Mouse (Mus musculus) mouse trophoblast stem cell (cell line): Measurements from ENCODE around the gene Acat1.

Source experiments
- in situ Hi-C, 2 experiments: fragments of 300-500 bp; cut with MseI, MboI; formaldehyde crosslinking; loops; 2 replicates in 1 of 2; 3 replicates in 1 of 2; pipeline ENCODE4 v1.15.1; 2025

Acat1 gene

GRCm38 (mm10) chr9:53609968-53610781 is at the start of gene Acat1:
Acat1 (minus strand) TSS chr9:53610382.
- in situ Hi-C loops, result no loop called here

- in situ Hi-C loops, result no loop called here
Observed at GRCm38 (mm10) chr9:53634796-53635195, 24.6 kb upstream of the Acat1 start.

GRCm38 (mm10) chr9:53615246-53615645 is 5.1 kb upstream of the Acat1 start:
- in situ Hi-C loops, result no loop called here

- in situ Hi-C loops, result no loop called here
Observed at GRCm38 (mm10) chr9:53614286-53614685, 4.1 kb upstream of the Acat1 start.

- in situ Hi-C loops, result no loop called here
Observed at GRCm38 (mm10) chr9:53609306-53609967, 745 bp downstream of the Acat1 start.

GRCm38 (mm10) chr9:53607816-53608215 is 2.4 kb downstream of the Acat1 start:
- in situ Hi-C loops, result no loop called here

- in situ Hi-C loops, result no loop called here
Observed at GRCm38 (mm10) chr9:53607192-53607591, 3.0 kb downstream of the Acat1 start.

- in situ Hi-C loops, result no loop called here
Observed at GRCm38 (mm10) chr9:53604954-53605353, 5.2 kb downstream of the Acat1 start.

GRCm38 (mm10) chr9:53603849-53604248 is 6.3 kb downstream of the Acat1 start:
- in situ Hi-C loops, result no loop called here

- in situ Hi-C loops, result no loop called here
Observed at GRCm38 (mm10) chr9:53603384-53603783, 6.8 kb downstream of the Acat1 start.

GRCm38 (mm10) chr9:53601541-53601940 is 8.6 kb downstream of the Acat1 start:
- in situ Hi-C loops, result no loop called here

GRCm38 (mm10) chr9:53598631-53599030 is 11.6 kb downstream of the Acat1 start:
- in situ Hi-C loops, result no loop called here

GRCm38 (mm10) chr9:53596971-53597600 is 13.1 kb downstream of the Acat1 start:
- in situ Hi-C loops, result no loop called here

GRCm38 (mm10) chr9:53594764-53595163 is 15.4 kb downstream of the Acat1 start:
- in situ Hi-C loops, result no loop called here

- in situ Hi-C loops, result no loop called here
Observed at GRCm38 (mm10) chr9:53581870-53582269, 28.3 kb downstream of the Acat1 start.

- in situ Hi-C loops, result no loop called here
Observed at GRCm38 (mm10) chr9:53575721-53576120, 34.5 kb downstream of the Acat1 start.

- in situ Hi-C loops, result no loop called here
Observed at GRCm38 (mm10) chr9:53572516-53573307, 37.5 kb downstream of the Acat1 start.

- in situ Hi-C loops, result no loop called here
Observed at GRCm38 (mm10) chr9:53570662-53571061, 39.5 kb downstream of the Acat1 start.

- in situ Hi-C loops, result no loop called here
Observed at GRCm38 (mm10) chr9:53537336-53537965, 72.7 kb downstream of the Acat1 start.

- in situ Hi-C loops, result no loop called here
Observed at GRCm38 (mm10) chr9:53536558-53537320, 73.4 kb downstream of the Acat1 start, which contains the start of the genes Atm and Npat. Atm (minus strand) TSS chr9:53536740. Npat (plus strand) TSS chr9:53537047.
